Mouse (Mus musculus) intestine, postnatal 0 days (tissue): Measurements from ENCODE around the gene B3galnt2. TPM values are rescaled to one million over a fixed set of nuclear protein-coding genes. Genes with fewer than 3 reads are reported as not detected.

ENCODE experiments used
- ATAC-seq: fragments of 200-750 bp; cut with Nextera tagmentation; 2 replicates; pipeline ENCODE4 v1.8.0; 2017; ENCODE audit warnings: mild to moderate bottlenecking, moderate TSS enrichment, moderate library complexity
- H3K27ac ChIP-seq: fragments of 300-500 bp; sonication (generic); 2 replicates; pipeline ENCODE4 v1.5.1; 2014; ENCODE audit warnings: mild to moderate bottlenecking, low read depth, low read length, moderate library complexity
- H3K27me3 ChIP-seq: fragments of 300-500 bp; sonication (generic); replicated peaks from 2 replicates; pipeline ENCODE4 v1.6.1; 2014; ENCODE audit warnings: low read length, mixed read lengths; ENCODE audit not compliant: control insufficient read depth, insufficient read depth
- H3K36me3 ChIP-seq: fragments of 300-500 bp; sonication (generic); 2 replicates; pipeline ENCODE4 v1.6.1; 2014; ENCODE audit warnings: mild to moderate bottlenecking, moderate library complexity; ENCODE audit not compliant: control insufficient read depth, insufficient read depth
- H3K4me1 ChIP-seq: fragments of 300-500 bp; sonication (generic); replicated peaks from 2 replicates; pipeline ENCODE4 v1.6.1; 2014; ENCODE audit warnings: antibody characterized with exemption, low read length, mixed read lengths; ENCODE audit not compliant: control insufficient read depth, insufficient read depth
- H3K4me2 ChIP-seq: fragments of 300-500 bp; sonication (generic); replicated peaks from 2 replicates; pipeline ENCODE4 v1.6.1; 2014; ENCODE audit warnings: low read depth, mild to moderate bottlenecking, moderate library complexity
- H3K4me3 ChIP-seq: fragments of 300-500 bp; sonication (generic); 2 replicates; pipeline ENCODE4 v1.5.1; 2014; ENCODE audit warnings: low read depth, low read length
- H3K9ac ChIP-seq: fragments of 300-500 bp; sonication (generic); 2 replicates; pipeline ENCODE4 v1.6.1; 2014; ENCODE audit warnings: mild to moderate bottlenecking, low read depth, low read length
- H3K9me3 ChIP-seq: fragments of 300-500 bp; sonication (generic); 2 replicates; pipeline ENCODE4 v1.6.1; 2016; ENCODE audit warnings: mixed run types; ENCODE audit not compliant: control insufficient read depth
- CTCF ChIP-seq: sonication (generic); IDR thresholded peaks from 2 replicates; pipeline ENCODE4 v1.5.1; 2016; ENCODE audit warnings: low read depth, mild to moderate bottlenecking, control low read depth, antibody characterized with exemption, moderate library complexity
- WGBS: fragments of 180-500 bp; shearing (Covaris S2); extraction: QIAGEN DNeasy Blood & Tissue Kit; methylation state at CpG from one replicate; pipeline ENCODE4 v1.1.7; 2014; 5-methylcytosine and 5-hydroxymethylcytosine counted together
- polyA plus RNA-seq: library from polyadenylated mRNA; unstranded; fragments of >200 nt; fragmentation: Nextera tagmentation; extraction: Ambion mirVana; gene quantifications from 2 replicates; pipeline ENCODE4 v1.2.1, GENCODE M21; 2015

Gene B3galnt2
- polyA plus RNA-seq, 1 experiment from 2014 or later, result 10.5 TPM

DNA sequence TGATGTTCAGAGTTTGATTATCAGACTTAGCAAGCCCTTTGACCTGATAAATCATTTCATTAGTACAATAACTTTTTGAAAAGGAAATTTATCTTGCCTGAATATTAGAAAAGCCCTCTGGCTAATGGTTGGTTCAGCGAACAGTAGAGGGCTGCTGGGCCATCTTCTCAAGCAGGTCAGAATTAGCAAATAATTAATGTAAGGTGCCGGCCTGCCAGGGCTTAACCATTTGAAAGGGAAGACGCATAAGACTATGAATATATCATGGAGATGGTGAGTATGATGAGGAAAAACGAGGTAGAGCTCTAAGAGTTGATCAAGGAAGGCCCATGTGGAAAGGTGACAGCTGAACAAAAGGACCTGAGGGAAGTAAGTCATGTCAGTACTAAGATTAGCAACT lies 2.4 kb downstream of the B3galnt2 start:
- Histone ChIP-seq H3K4me1 (no peaks in the 10 kb centered on the region), H3K4me2 (no peak overlapping the region), H3K4me3 (no peak overlapping the region), H3K9ac (no peak overlapping the region), H3K9me3 (no peaks in the 10 kb centered on the region), H3K27me3 (no peaks in the 10 kb centered on the region), H3K27ac (no peak overlapping the region), H3K36me3 (no peaks in the 10 kb centered on the region; the same call in 1 of the 2 replicates)
- 69% methylated on average over 4 of the region's 4 CpGs for WGBS
- ATAC-seq, result no peak
- TF ChIP-seq CTCF, result no peak

GRCm38 (mm10) chr13:13960211-13960610 lies 5.9 kb downstream of the B3galnt2 start:
- WGBS, result 90% methylated on average over 4 of the region's 4 CpGs
- H3K27ac ChIP-seq, result no peak overlapping the region
- no peaks in the 10 kb centered on the region for H3K9me3 ChIP-seq
- H3K36me3 ChIP-seq, result no peaks in the 10 kb centered on the region; the same call in 1 of the 2 replicates
- ATAC-seq, result no peak
- TF ChIP-seq CTCF, result no peak
- H3K9ac ChIP-seq, result no peak overlapping the region
- no peak overlapping the region for H3K4me2 ChIP-seq
- H3K4me3 ChIP-seq, result no peak overlapping the region
- H3K4me1 ChIP-seq, result no peaks in the 10 kb centered on the region
- no peaks in the 10 kb centered on the region for H3K27me3 ChIP-seq

- no peaks in the 10 kb centered on the region; the same call in 1 of the 2 replicates for H3K36me3 ChIP-seq
- no peak overlapping the region for H3K9ac ChIP-seq
- no peaks in the 10 kb centered on the region for H3K4me1 ChIP-seq
- H3K4me3 ChIP-seq, result no peak overlapping the region
- no peak for ATAC-seq
- no peak for TF ChIP-seq CTCF
- WGBS, result 78% methylated on average over 4 of the region's 4 CpGs
- H3K27ac ChIP-seq, result no peak overlapping the region
- no peaks in the 10 kb centered on the region for H3K27me3 ChIP-seq
- H3K4me2 ChIP-seq, result no peak overlapping the region
- no peaks in the 10 kb centered on the region for H3K9me3 ChIP-seq
Observed at GRCm38 (mm10) chr13:13961046-13961445, 6.8 kb downstream of the B3galnt2 start.

- H3K4me1 ChIP-seq, result no peaks in the 10 kb centered on the region
- no peak overlapping the region for H3K4me2 ChIP-seq
- peaks cover 4% of the 10 kb centered on the region; the same call in 1 of the 2 replicates for H3K36me3 ChIP-seq
- H3K9me3 ChIP-seq, result no peaks in the 10 kb centered on the region
- TF ChIP-seq CTCF, result no peak
- ATAC-seq, result no peak
- H3K4me3 ChIP-seq, result no peak overlapping the region
- no peak overlapping the region for H3K9ac ChIP-seq
- no peaks in the 10 kb centered on the region for H3K27me3 ChIP-seq
- no peak overlapping the region for H3K27ac ChIP-seq
- 78% methylated on average over 19 of the region's 19 CpGs for WGBS
Observed at GRCm38 (mm10) chr13:13965388-13965964, 11.2 kb downstream of the B3galnt2 start.

DNA sequence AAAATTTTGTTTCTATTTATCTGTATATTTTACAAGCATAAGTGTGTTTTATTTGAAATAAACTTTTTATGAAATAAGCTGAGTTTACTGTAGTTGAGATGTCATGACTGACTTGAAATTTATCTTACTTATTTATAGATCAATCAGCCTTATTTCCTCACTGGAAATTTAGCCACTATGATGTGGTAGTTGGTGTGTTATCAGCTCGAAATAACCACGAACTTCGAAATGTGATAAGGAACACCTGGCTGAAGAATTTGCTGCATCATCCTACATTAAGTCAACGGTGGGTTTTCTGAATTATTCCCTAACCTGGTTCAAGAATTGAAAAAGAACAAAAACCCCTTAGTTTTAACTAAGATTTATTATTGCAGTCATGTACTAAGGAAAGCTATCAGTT lies 11.9 kb downstream of the B3galnt2 start:
- WGBS, result 30% methylated on average over 4 of the region's 4 CpGs
- no peak for TF ChIP-seq CTCF

GRCm38 (mm10) chr13:13968629-13969111 lies 14.4 kb downstream of the B3galnt2 start:
- H3K27ac ChIP-seq, result 0 out of 2 replicates have a peak overlapping the region, but pooled peaks have one; percentile 7
- WGBS, result 57% methylated on average over 4 of the region's 4 CpGs

More for the DNA sequence above, 11.9 kb downstream of the B3galnt2 start:
- no peak for ATAC-seq
- no peak overlapping the region for H3K27ac ChIP-seq
- H3K9me3 ChIP-seq, result no peaks in the 10 kb centered on the region
- H3K4me2 ChIP-seq, result no peak overlapping the region
- H3K4me3 ChIP-seq, result no peak overlapping the region
- H3K27me3 ChIP-seq, result no peaks in the 10 kb centered on the region
- no peaks in the 10 kb centered on the region for H3K4me1 ChIP-seq
- H3K36me3 ChIP-seq, result peaks cover 4% of the 10 kb centered on the region; the same call in 1 of the 2 replicates
- H3K9ac ChIP-seq, result no peak overlapping the region

More at GRCm38 (mm10) chr13:13968629-13969111, 14.4 kb downstream of the B3galnt2 start:
- Histone ChIP-seq H3K27me3 (no peaks in the 10 kb centered on the region), H3K4me2 (no peak overlapping the region), H3K9me3 (no peaks in the 10 kb centered on the region), H3K4me3 (no peak overlapping the region), H3K4me1 (no peaks in the 10 kb centered on the region), H3K36me3 (peaks cover 4% of the 10 kb centered on the region; the same call in 1 of the 2 replicates), H3K9ac (no peak overlapping the region)
- peak; percentile 99 for ATAC-seq
- no peak for TF ChIP-seq CTCF
